Mouse (Mus musculus) limb, embryonic 15.5 days (tissue): ENCODE results near the gene Kif21b. TPM values are rescaled to one million over a fixed set of nuclear protein-coding genes. Genes with fewer than 3 reads are reported as not detected.

Experiments
- ATAC-seq: fragments of 200-750 bp; cut with Nextera tagmentation; 2 replicates; pipeline ENCODE4 v1.8.0; 2017; ENCODE audit warnings: low read depth, moderate TSS enrichment; ENCODE audit not compliant: insufficient number of reproducible peaks, low FRiP score, low TSS enrichment
- H3K27ac ChIP-seq: fragments of 300-500 bp; sonication (generic); 2 replicates; pipeline ENCODE4 v1.5.1; 2015; ENCODE audit warnings: moderate library complexity, mild to moderate bottlenecking, inconsistent platforms
- H3K27me3 ChIP-seq: fragments of 300-500 bp; sonication (generic); 2 replicates; pipeline ENCODE4 v1.6.1; 2015; ENCODE audit warnings: inconsistent platforms
- H3K36me3 ChIP-seq: fragments of 300-500 bp; sonication (generic); 2 replicates; pipeline ENCODE4 v1.6.1; 2015; ENCODE audit warnings: inconsistent platforms
- H3K4me1 ChIP-seq: fragments of 300-500 bp; sonication (generic); 2 replicates; pipeline ENCODE4 v1.6.1; 2015; ENCODE audit warnings: inconsistent platforms
- H3K4me2 ChIP-seq: fragments of 300-500 bp; sonication (generic); 2 replicates; pipeline ENCODE4 v1.6.1; 2015; ENCODE audit warnings: mild to moderate bottlenecking, inconsistent platforms
- H3K4me3 ChIP-seq: fragments of 300-500 bp; sonication (generic); 2 replicates; pipeline ENCODE4 v1.5.1; 2015; ENCODE audit warnings: mild to moderate bottlenecking, inconsistent platforms
- H3K9ac ChIP-seq: fragments of 300-500 bp; sonication (generic); 2 replicates; pipeline ENCODE4 v1.6.1; 2015; ENCODE audit warnings: inconsistent platforms
- H3K9me3 ChIP-seq: fragments of 300-500 bp; sonication (generic); 2 replicates; pipeline ENCODE4 v1.6.1; 2016; ENCODE audit warnings: inconsistent platforms
- WGBS: fragments of 180-500 bp; shearing (Covaris S2); methylation state at CpG from one replicate; pipeline ENCODE4 v1.1.7; 2015; 5-methylcytosine and 5-hydroxymethylcytosine counted together
- polyA plus RNA-seq: library from polyadenylated mRNA; unstranded; fragments of >200 nt; fragmentation: Nextera tagmentation; extraction: Ambion mirVana; gene quantifications from 2 replicates; pipeline ENCODE4 v1.2.1, GENCODE M21; 2015

Kif21b gene
- polyA plus RNA-seq, 1 experiment from 2014 or later, result 2.6 TPM

GRCm38 (mm10) chr1:136131603-136132291 lies 558 bp downstream of the Kif21b start:
- peak overlapping the region; percentile 65 for H3K9ac ChIP-seq
- H3K4me1 ChIP-seq, result peaks cover 92% of the 10 kb centered on the region
- peak overlapping the region; percentile 99 for H3K4me2 ChIP-seq
- no peaks in the 10 kb centered on the region for H3K36me3 ChIP-seq
- no peaks in the 10 kb centered on the region for H3K27me3 ChIP-seq
- H3K27ac ChIP-seq, result peak overlapping the region; percentile 23; the same call in 1 of the 2 replicates
- H3K9me3 ChIP-seq, result no peaks in the 10 kb centered on the region
- peak overlapping the region; percentile 75 for H3K4me3 ChIP-seq
- ATAC-seq, result 0 out of 2 replicates have a peak, but pooled peaks have one; percentile 11
- under 1% methylated on average over 38 of the region's 43 CpGs for WGBS

DNA sequence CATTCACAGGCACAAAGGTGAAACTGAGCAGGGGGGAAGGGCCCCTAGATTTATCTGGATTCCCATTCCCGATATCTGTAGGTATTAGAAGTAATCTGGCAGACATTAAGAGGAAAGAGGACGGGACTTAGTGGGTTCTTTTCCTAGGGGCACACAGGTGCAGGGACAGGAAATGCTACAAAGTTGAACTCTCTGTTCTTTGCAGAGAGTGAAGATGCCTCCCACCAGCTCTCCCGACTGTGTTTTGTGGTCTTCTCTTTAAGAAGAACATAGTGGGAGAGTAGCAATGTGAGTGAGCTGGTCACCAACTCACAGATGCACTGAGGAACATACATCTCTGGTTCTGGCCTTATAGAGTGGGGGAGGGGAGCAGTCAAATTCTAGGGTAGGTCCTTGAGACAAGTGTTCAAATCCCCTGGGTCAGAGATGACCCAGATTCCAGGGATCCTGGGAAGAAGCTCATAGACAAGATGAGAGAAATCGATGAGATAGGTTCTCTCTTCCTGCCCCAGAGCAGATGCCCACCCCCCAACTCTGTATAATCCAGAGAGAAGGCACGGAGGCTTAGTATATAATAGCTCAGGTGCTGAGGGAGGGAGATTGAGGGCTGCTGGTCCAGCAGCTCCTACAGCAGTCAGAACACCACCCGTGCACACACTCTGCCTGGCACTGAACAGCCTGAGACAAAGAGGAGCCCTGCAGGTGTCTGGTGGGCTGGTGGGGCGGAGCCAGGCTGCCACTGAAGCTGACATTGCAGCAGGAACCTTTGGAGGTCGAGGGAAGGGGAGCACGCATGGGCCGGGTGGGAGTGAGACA lies 1.4 kb downstream of the Kif21b start:
- Histone ChIP-seq H3K4me1 (peaks cover 93% of the 10 kb centered on the region), H3K27me3 (no peaks in the 10 kb centered on the region), H3K4me2 (peak overlapping the region; percentile 99), H3K36me3 (no peaks in the 10 kb centered on the region), H3K4me3 (peak overlapping the region; percentile 75), H3K9ac (peak overlapping the region; percentile 65; the same call in 1 of the 2 replicates), H3K27ac (no peak overlapping the region), H3K9me3 (no peaks in the 10 kb centered on the region)
- no peak for ATAC-seq
- 29% methylated on average over 10 of the region's 10 CpGs for WGBS

- H3K4me1 ChIP-seq, result peaks cover 95% of the 10 kb centered on the region
- H3K36me3 ChIP-seq, result no peaks in the 10 kb centered on the region
- no peaks in the 10 kb centered on the region for H3K9me3 ChIP-seq
- WGBS, result 33% methylated on average over 13 of the region's 13 CpGs
- H3K4me2 ChIP-seq, result peak overlapping the region; percentile 6; the same call in 1 of the 2 replicates
- no peak overlapping the region for H3K9ac ChIP-seq
- ATAC-seq, result no peak
- H3K27me3 ChIP-seq, result no peaks in the 10 kb centered on the region
- H3K4me3 ChIP-seq, result no peak overlapping the region
- H3K27ac ChIP-seq, result no peak overlapping the region
Observed at GRCm38 (mm10) chr1:136133570-136134240, 2.5 kb downstream of the Kif21b start.

GRCm38 (mm10) chr1:136134547-136134946 lies 3.4 kb downstream of the Kif21b start:
- WGBS, result 59% methylated on average over 2 of the region's 2 CpGs
- Histone ChIP-seq H3K27me3 (no peaks in the 10 kb centered on the region), H3K4me3 (no peak overlapping the region), H3K4me1 (peaks cover 96% of the 10 kb centered on the region), H3K9ac (no peak overlapping the region), H3K27ac (no peak overlapping the region), H3K9me3 (no peaks in the 10 kb centered on the region), H3K36me3 (no peaks in the 10 kb centered on the region), H3K4me2 (no peak overlapping the region)
- no peak for ATAC-seq

DNA sequence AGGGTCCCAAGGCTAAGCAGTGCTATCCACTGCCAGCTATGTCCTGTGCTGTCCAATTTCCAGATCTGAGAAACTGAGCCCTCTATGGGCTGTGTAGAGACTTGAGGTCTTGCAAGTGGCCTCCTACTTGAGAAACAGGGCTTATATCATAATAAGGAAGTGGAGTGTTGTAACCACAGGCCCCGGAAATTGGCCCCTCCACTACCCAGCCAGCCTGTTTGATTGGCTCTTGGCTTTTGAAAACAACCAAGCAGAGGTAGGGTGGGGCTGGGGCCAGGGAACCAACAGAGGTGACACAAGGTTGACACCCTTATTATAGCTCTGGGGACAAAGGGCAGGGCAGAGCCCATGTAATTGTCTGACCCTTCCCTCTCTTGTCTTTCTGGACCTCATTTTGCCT lies 3.9 kb downstream of the Kif21b start:
- Histone ChIP-seq H3K4me1 (peaks cover 96% of the 10 kb centered on the region), H3K9ac (no peak overlapping the region), H3K27ac (no peak overlapping the region), H3K4me2 (no peak overlapping the region), H3K4me3 (no peak overlapping the region), H3K36me3 (no peaks in the 10 kb centered on the region), H3K9me3 (no peaks in the 10 kb centered on the region), H3K27me3 (no peaks in the 10 kb centered on the region)
- ATAC-seq, result no peak
- WGBS, result 26% methylated on average over 1 of the region's 1 CpGs

- no peak for ATAC-seq
- WGBS, result 62% methylated on average over 6 of the region's 6 CpGs
- Histone ChIP-seq H3K4me1 (peaks cover 94% of the 10 kb centered on the region), H3K4me2 (no peak overlapping the region), H3K4me3 (no peak overlapping the region), H3K9ac (no peak overlapping the region), H3K9me3 (no peaks in the 10 kb centered on the region), H3K27ac (peak overlapping the region; percentile 62; the same call in 1 of the 2 replicates), H3K27me3 (no peaks in the 10 kb centered on the region), H3K36me3 (no peaks in the 10 kb centered on the region)
Observed at GRCm38 (mm10) chr1:136135777-136136444, 4.7 kb downstream of the Kif21b start.

DNA sequence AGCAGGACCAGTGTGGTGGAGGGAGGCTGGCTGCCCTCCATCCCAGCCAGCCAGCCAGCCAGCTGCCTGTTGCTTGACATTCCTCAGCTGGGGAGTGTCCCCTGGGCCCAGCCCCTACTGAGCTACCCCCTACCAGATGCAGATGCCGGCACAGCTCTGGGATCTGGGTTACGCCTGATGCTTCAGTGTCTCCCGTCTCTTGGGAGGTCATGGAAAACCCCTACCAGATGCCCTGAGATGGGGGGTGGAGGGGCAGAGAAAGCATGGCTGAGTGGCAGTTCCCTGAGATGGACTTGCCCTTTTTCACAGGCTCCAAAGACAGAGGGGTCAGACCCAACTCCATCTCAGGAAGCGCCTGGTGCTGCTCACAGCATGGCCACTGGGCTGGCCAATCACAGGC lies 5.4 kb downstream of the Kif21b start:
- Histone ChIP-seq H3K36me3 (no peaks in the 10 kb centered on the region), H3K4me2 (no peak overlapping the region)
- 36% methylated on average over 4 of the region's 4 CpGs for WGBS

GRCm38 (mm10) chr1:136137071-136137531 lies 5.9 kb downstream of the Kif21b start:
- Histone ChIP-seq H3K36me3 (no peaks in the 10 kb centered on the region), H3K9me3 (no peaks in the 10 kb centered on the region), H3K4me3 (no peak overlapping the region), H3K27ac (peak overlapping the region; percentile 62), H3K9ac (no peak overlapping the region), H3K27me3 (no peaks in the 10 kb centered on the region), H3K4me1 (peaks cover 93% of the 10 kb centered on the region), H3K4me2 (no peak overlapping the region; the same call in 1 of the 2 replicates)
- WGBS, result 26% methylated on average over 7 of the region's 7 CpGs
- no peak for ATAC-seq

More for the DNA sequence above, 5.4 kb downstream of the Kif21b start:
- ATAC-seq, result no peak
- Histone ChIP-seq H3K9ac (no peak overlapping the region), H3K27me3 (no peaks in the 10 kb centered on the region), H3K9me3 (no peaks in the 10 kb centered on the region), H3K4me3 (no peak overlapping the region), H3K27ac (peak overlapping the region; percentile 62), H3K4me1 (peaks cover 94% of the 10 kb centered on the region)

- Histone ChIP-seq H3K9me3 (no peaks in the 10 kb centered on the region), H3K27me3 (no peaks in the 10 kb centered on the region), H3K27ac (peak overlapping the region; percentile 62), H3K9ac (no peak overlapping the region), H3K4me3 (no peak overlapping the region), H3K4me2 (no peak overlapping the region), H3K4me1 (peaks cover 90% of the 10 kb centered on the region), H3K36me3 (no peaks in the 10 kb centered on the region)
- no peak for ATAC-seq
- WGBS, result 0% methylated on average over 4 of the region's 4 CpGs
Observed at GRCm38 (mm10) chr1:136137575-136137974, 6.4 kb downstream of the Kif21b start.

GRCm38 (mm10) chr1:136138191-136138830 lies 7.1 kb downstream of the Kif21b start:
- ATAC-seq, result no peak
- Histone ChIP-seq H3K4me1 (peaks cover 84% of the 10 kb centered on the region), H3K27me3 (no peaks in the 10 kb centered on the region), H3K4me2 (no peak overlapping the region), H3K9me3 (no peaks in the 10 kb centered on the region), H3K36me3 (no peaks in the 10 kb centered on the region), H3K27ac (peak overlapping the region; percentile 62), H3K9ac (no peak overlapping the region), H3K4me3 (no peak overlapping the region)
- WGBS, result 46% methylated on average over 10 of the region's 10 CpGs
